Mouse (Mus musculus) heart, embryonic 15.5 days (tissue): ENCODE results near the gene Corin. TPM values are rescaled to one million over a fixed set of nuclear protein-coding genes. Genes with fewer than 3 reads are reported as not detected.

Source experiments
- ATAC-seq: fragments of 200-750 bp; cut with Nextera tagmentation; replicated peaks from 2 replicates; pipeline ENCODE4 v1.8.0; 2017; ENCODE audit warnings: low read depth, moderate TSS enrichment; ENCODE audit not compliant: insufficient number of reproducible peaks, insufficient read depth, low FRiP score
- H3K27ac ChIP-seq: fragments of 300-500 bp; sonication (generic); 2 replicates; pipeline ENCODE4 v1.5.1; 2015; ENCODE audit warnings: mild to moderate bottlenecking, inconsistent platforms
- H3K27me3 ChIP-seq: fragments of 300-500 bp; sonication (generic); 2 replicates; pipeline ENCODE4 v1.6.1; 2015; ENCODE audit warnings: inconsistent platforms
- H3K36me3 ChIP-seq: fragments of 300-500 bp; sonication (generic); 2 replicates; pipeline ENCODE4 v1.6.1; 2015; ENCODE audit warnings: mild to moderate bottlenecking, inconsistent platforms
- H3K4me1 ChIP-seq: fragments of 300-500 bp; sonication (generic); replicated peaks from 2 replicates; pipeline ENCODE4 v1.6.1; 2015; ENCODE audit warnings: inconsistent platforms
- H3K4me2 ChIP-seq: fragments of 300-500 bp; sonication (generic); 2 replicates; pipeline ENCODE4 v1.6.1; 2015; ENCODE audit warnings: inconsistent platforms, mild to moderate bottlenecking, moderate library complexity
- H3K4me3 ChIP-seq: fragments of 300-500 bp; sonication (generic); 2 replicates; pipeline ENCODE4 v1.5.1; 2015; ENCODE audit warnings: mild to moderate bottlenecking, inconsistent platforms
- H3K9ac ChIP-seq: fragments of 300-500 bp; sonication (generic); 2 replicates; pipeline ENCODE4 v1.6.1; 2015; ENCODE audit warnings: mild to moderate bottlenecking, inconsistent platforms
- H3K9me3 ChIP-seq: fragments of 300-500 bp; sonication (generic); replicated peaks from 2 replicates; pipeline ENCODE4 v1.6.1; 2016; ENCODE audit warnings: inconsistent platforms
- WGBS: fragments of 180-500 bp; shearing (Covaris S2); methylation state at CpG from one replicate; pipeline ENCODE4 v1.1.7; 2015; ENCODE audit warnings: mixed read lengths; 5-methylcytosine and 5-hydroxymethylcytosine counted together
- polyA plus RNA-seq: library from polyadenylated mRNA; unstranded; fragments of >200 nt; fragmentation: Nextera tagmentation; extraction: Ambion mirVana; gene quantifications from 2 replicates; pipeline ENCODE4 v1.2.1, GENCODE M21; 2015

Gene Corin
- polyA plus RNA-seq, 1 experiment from 2014 or later = 38.6 TPM

GRCm38 (mm10) chr5:72382148-72382547, 122.1 kb downstream of the Corin start:
- 33% methylated on average over 1 of the region's 1 CpGs for WGBS
- Histone ChIP-seq H3K27me3 (no peaks in the 10 kb centered on the region), H3K9me3 (no peaks in the 10 kb centered on the region), H3K27ac (no peak overlapping the region; the same call in 1 of the 2 replicates), H3K9ac (no peak overlapping the region), H3K4me3 (no peak overlapping the region), H3K4me1 (peaks cover 18% of the 10 kb centered on the region), H3K4me2 (no peak overlapping the region), H3K36me3 (no peaks in the 10 kb centered on the region)
- peak; percentile 71 for ATAC-seq

- Histone ChIP-seq H3K9ac (no peak overlapping the region), H3K36me3 (no peaks in the 10 kb centered on the region), H3K4me3 (no peak overlapping the region), H3K9me3 (no peaks in the 10 kb centered on the region), H3K4me2 (peak overlapping the region; percentile 30), H3K4me1 (peaks cover 21% of the 10 kb centered on the region), H3K27me3 (no peaks in the 10 kb centered on the region), H3K27ac (peak overlapping the region; percentile 54)
- WGBS = 36% methylated on average over 8 of the region's 8 CpGs
- ATAC-seq = no peak
Measured at GRCm38 (mm10) chr5:72380616-72381015, 123.7 kb downstream of the Corin start.

- no peaks in the 10 kb centered on the region for H3K36me3 ChIP-seq
- no peak overlapping the region for H3K4me3 ChIP-seq
- no peak overlapping the region for H3K4me2 ChIP-seq
- H3K9me3 ChIP-seq = no peaks in the 10 kb centered on the region
- no peaks in the 10 kb centered on the region for H3K27me3 ChIP-seq
- H3K9ac ChIP-seq = no peak overlapping the region
- 85% methylated on average over 3 of the region's 3 CpGs for WGBS
- ATAC-seq = no peak
- H3K27ac ChIP-seq = no peak overlapping the region
- H3K4me1 ChIP-seq = no peaks in the 10 kb centered on the region
Measured at GRCm38 (mm10) chr5:72368004-72368403, 136.3 kb downstream of the Corin start.

GRCm38 (mm10) chr5:72365801-72366200, 138.5 kb downstream of the Corin start:
- no peak overlapping the region for H3K4me2 ChIP-seq
- H3K4me1 ChIP-seq = no peaks in the 10 kb centered on the region
- no peak for ATAC-seq
- no peaks in the 10 kb centered on the region for H3K36me3 ChIP-seq
- H3K9ac ChIP-seq = no peak overlapping the region
- no peaks in the 10 kb centered on the region for H3K27me3 ChIP-seq
- H3K4me3 ChIP-seq = no peak overlapping the region
- H3K27ac ChIP-seq = no peak overlapping the region
- WGBS = 66% methylated on average over 4 of the region's 4 CpGs
- no peaks in the 10 kb centered on the region for H3K9me3 ChIP-seq

- WGBS = 54% methylated on average over 3 of the region's 3 CpGs
- H3K27ac ChIP-seq = no peak overlapping the region
- no peaks in the 10 kb centered on the region for H3K9me3 ChIP-seq
- H3K36me3 ChIP-seq = no peaks in the 10 kb centered on the region
- no peak overlapping the region for H3K4me3 ChIP-seq
- no peak for ATAC-seq
- no peak overlapping the region for H3K9ac ChIP-seq
- H3K4me2 ChIP-seq = no peak overlapping the region
- no peaks in the 10 kb centered on the region for H3K27me3 ChIP-seq
- no peaks in the 10 kb centered on the region for H3K4me1 ChIP-seq
Measured at GRCm38 (mm10) chr5:72363838-72364237, 140.4 kb downstream of the Corin start.

GRCm38 (mm10) chr5:72353746-72354145, 150.5 kb downstream of the Corin start:
- no peaks in the 10 kb centered on the region for H3K4me1 ChIP-seq
- no peak overlapping the region for H3K9ac ChIP-seq
- no peak overlapping the region for H3K4me2 ChIP-seq
- H3K27ac ChIP-seq = no peak overlapping the region
- 57% methylated on average over 4 of the region's 4 CpGs for WGBS
- no peak overlapping the region for H3K4me3 ChIP-seq
- H3K27me3 ChIP-seq = no peaks in the 10 kb centered on the region
- ATAC-seq = no peak
- H3K9me3 ChIP-seq = no peaks in the 10 kb centered on the region
- H3K36me3 ChIP-seq = no peaks in the 10 kb centered on the region; the same call in 1 of the 2 replicates

GRCm38 (mm10) chr5:72350081-72350758, 154.1 kb downstream of the Corin start:
- 33% methylated on average over 5 of the region's 5 CpGs for WGBS
- Histone ChIP-seq H3K4me2 (no peak overlapping the region), H3K9ac (no peak overlapping the region), H3K27ac (no peak overlapping the region), H3K9me3 (no peaks in the 10 kb centered on the region), H3K4me3 (no peak overlapping the region), H3K27me3 (no peaks in the 10 kb centered on the region), H3K36me3 (no peaks in the 10 kb centered on the region; the same call in 1 of the 2 replicates), H3K4me1 (no peaks in the 10 kb centered on the region)
- ATAC-seq = peak; percentile 82; the same call in 1 of the 2 replicates

- H3K9ac ChIP-seq = no peak overlapping the region
- H3K27ac ChIP-seq = no peak overlapping the region
- no peaks in the 10 kb centered on the region for H3K4me1 ChIP-seq
- H3K36me3 ChIP-seq = no peaks in the 10 kb centered on the region; the same call in 1 of the 2 replicates
- no peak for ATAC-seq
- no peak overlapping the region for H3K4me2 ChIP-seq
- no peaks in the 10 kb centered on the region for H3K27me3 ChIP-seq
- no peak overlapping the region for H3K4me3 ChIP-seq
- 56% methylated on average over 2 of the region's 2 CpGs for WGBS
- H3K9me3 ChIP-seq = no peaks in the 10 kb centered on the region
Measured at GRCm38 (mm10) chr5:72348591-72348990, 155.7 kb downstream of the Corin start.

- Histone ChIP-seq H3K4me2 (no peak overlapping the region), H3K36me3 (no peaks in the 10 kb centered on the region; the same call in 1 of the 2 replicates), H3K4me1 (no peaks in the 10 kb centered on the region), H3K27ac (no peak overlapping the region), H3K4me3 (no peak overlapping the region), H3K9ac (no peak overlapping the region), H3K9me3 (no peaks in the 10 kb centered on the region), H3K27me3 (no peaks in the 10 kb centered on the region)
- 66% methylated on average over 5 of the region's 5 CpGs for WGBS
- ATAC-seq = no peak
Measured at GRCm38 (mm10) chr5:72335873-72336272, 168.4 kb downstream of the Corin start.

GRCm38 (mm10) chr5:72332901-72333300, 171.4 kb downstream of the Corin start:
- WGBS = 84% methylated on average over 10 of the region's 10 CpGs
- Histone ChIP-seq H3K36me3 (no peaks in the 10 kb centered on the region), H3K27me3 (no peaks in the 10 kb centered on the region), H3K27ac (no peak overlapping the region), H3K4me1 (no peaks in the 10 kb centered on the region), H3K9me3 (no peaks in the 10 kb centered on the region), H3K4me2 (no peak overlapping the region), H3K4me3 (no peak overlapping the region), H3K9ac (no peak overlapping the region)
- ATAC-seq = no peak

- no peak for ATAC-seq
Measured at GRCm38 (mm10) chr5:72331217-72331616, 173.1 kb downstream of the Corin start.

GRCm38 (mm10) chr5:72330648-72331047, 173.6 kb downstream of the Corin start:
- H3K4me2 ChIP-seq = no peak overlapping the region
- no peak for ATAC-seq
- H3K27me3 ChIP-seq = no peaks in the 10 kb centered on the region
- no peaks in the 10 kb centered on the region for H3K4me1 ChIP-seq
- H3K4me3 ChIP-seq = no peak overlapping the region
- WGBS = 78% methylated on average over 11 of the region's 11 CpGs
- no peaks in the 10 kb centered on the region for H3K9me3 ChIP-seq
- H3K27ac ChIP-seq = no peak overlapping the region
- H3K36me3 ChIP-seq = no peaks in the 10 kb centered on the region; the same call in 1 of the 2 replicates
- no peak overlapping the region for H3K9ac ChIP-seq

More at GRCm38 (mm10) chr5:72331217-72331616, 173.1 kb downstream of the Corin start:
- no peaks in the 10 kb centered on the region; the same call in 1 of the 2 replicates for H3K36me3 ChIP-seq
- no peaks in the 10 kb centered on the region for H3K4me1 ChIP-seq
- H3K4me3 ChIP-seq = no peak overlapping the region
- no peak overlapping the region for H3K27ac ChIP-seq
- H3K4me2 ChIP-seq = no peak overlapping the region
- no peaks in the 10 kb centered on the region for H3K27me3 ChIP-seq
- WGBS = 79% methylated on average over 2 of the region's 2 CpGs
- no peaks in the 10 kb centered on the region for H3K9me3 ChIP-seq
- no peak overlapping the region for H3K9ac ChIP-seq
